Mouse (Mus musculus): ENCODE measurements at regions not wholly inside any gene's neighbourhood (a gene's known extent, or its start where the extent isn't known, plus 50 kb on each side); places are given as distances from the start of the nearest gene placed in this dataset.

- no peak for DNase-seq (ENCODE audit: low spot score in 2 of 2)
Observed at GRCm38 (mm10) chr12:29192391-29192790, 335.8 kb upstream of the Myt1l start.

DNA sequence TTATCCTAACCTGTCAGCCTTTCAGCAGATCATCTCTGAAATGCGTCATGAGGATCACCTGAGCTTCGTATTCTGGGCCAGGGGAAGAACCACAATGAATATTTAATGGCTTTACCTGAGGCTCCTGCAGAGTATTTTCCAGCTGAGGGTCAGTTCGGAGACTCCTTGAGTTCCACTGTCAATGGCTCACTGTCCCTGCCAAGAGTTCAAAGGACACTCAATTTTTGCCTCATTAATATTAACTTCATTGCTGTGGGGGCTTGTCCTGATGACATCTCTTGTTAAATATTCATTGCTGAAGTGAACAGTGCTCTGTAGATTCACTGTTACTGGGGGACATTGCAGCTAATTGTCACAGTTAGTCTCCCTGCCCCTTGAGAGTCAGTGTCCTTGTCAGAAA is 316.2 kb upstream of the Myt1l start:
- DNase-seq (ENCODE audit: low spot score in 2 of 2): no peak

- DNase-seq (ENCODE audit: low spot score in 2 of 2): no peak
Observed at GRCm38 (mm10) chr12:29213625-29214024, 314.6 kb upstream of the Myt1l start.

DNA sequence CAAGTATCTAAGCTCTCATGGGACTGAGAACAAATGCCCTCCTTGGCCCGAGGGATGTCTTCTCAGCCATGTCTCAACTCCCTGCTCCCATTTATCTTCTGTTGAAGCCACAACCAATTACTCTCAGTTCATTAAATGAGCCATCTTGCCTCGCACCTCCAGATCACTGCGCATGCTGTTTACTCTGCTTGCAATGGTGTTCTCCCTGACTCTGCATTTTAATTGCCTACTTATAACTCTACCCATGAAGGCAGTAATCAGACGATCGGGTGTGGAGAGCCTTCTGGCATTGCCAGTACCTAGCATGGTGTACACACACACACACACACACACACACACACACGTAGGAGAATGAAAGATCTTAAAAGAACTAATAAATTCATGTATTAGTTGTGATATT is 306.1 kb upstream of the Myt1l start:
- no peak for DNase-seq (ENCODE audit: low spot score in 2 of 2)

DNA sequence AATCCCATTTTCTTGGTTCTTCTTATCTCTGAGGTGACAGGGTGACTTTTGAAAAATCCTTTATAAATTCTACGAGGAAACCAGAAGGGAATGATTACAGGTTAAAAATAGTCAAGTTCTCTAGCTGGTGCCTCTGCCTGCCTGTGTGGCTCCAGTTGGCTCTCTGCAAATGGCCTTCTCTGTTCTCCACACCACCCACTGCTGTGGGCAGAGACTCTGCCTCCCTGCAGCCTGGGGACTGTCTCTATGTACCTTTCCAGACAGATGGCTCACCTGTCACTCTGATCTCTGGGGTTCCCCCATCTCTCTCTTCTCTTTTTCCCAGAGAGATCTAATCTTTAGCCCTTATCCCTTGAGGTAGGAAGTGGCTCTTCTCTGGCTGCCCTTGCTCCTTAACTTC is 302.2 kb upstream of the Myt1l start:
- DNase-seq (ENCODE audit: low spot score in 2 of 2): peak in 1 of 2 experiments; percentile 41

GRCm38 (mm10) chr12:29232492-29233447 is 295.4 kb upstream of the Myt1l start:
- DNase-seq (ENCODE audit: low spot score in 2 of 2): peak in 1 of 2 experiments; percentile 25

DNA sequence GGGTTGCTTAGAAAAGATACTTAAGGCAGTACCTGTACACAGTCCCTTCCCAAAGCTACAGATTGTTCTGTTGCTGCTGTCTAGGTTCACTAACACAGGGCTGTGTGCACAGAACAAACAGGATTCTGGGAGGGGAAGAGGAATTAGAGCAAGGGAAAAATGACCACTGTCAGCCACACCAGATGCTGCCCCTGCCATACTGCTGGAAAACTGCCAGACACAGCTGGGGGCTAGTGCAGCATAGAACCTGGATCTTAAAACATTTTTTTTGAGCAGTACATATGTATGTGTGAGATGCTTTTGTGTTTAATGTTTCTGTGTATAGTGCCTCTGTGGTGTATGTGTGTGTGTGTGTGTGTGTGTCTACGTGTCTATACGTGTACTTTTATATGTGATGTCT is 291.7 kb upstream of the Myt1l start:
- DNase-seq (ENCODE audit: low spot score in 2 of 2): no peak

- DNase-seq (ENCODE audit: low spot score in 2 of 2): no peak
Observed at GRCm38 (mm10) chr12:29237516-29237915, 290.7 kb upstream of the Myt1l start.

DNA sequence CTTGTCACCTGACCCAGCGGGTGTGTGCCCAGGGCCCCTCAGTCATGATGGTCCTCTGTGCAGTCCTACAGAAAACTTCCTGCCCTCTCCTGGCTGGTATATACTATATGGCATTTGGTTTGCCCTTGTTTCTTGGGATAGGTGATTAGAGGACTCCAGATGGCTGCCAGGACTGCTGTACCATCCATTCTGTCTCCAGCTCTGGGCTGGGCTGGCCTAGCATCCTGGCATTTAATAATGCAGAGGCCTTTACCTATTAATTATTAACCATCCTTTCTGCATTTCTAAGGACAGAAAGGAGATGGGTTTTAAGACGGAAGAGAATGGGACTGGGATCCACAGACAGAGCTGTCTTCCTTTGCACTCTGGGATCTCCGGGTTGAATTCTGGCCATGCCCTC is 288.7 kb upstream of the Myt1l start:
- DNase-seq (ENCODE audit: low spot score in 2 of 2): no peak

DNA sequence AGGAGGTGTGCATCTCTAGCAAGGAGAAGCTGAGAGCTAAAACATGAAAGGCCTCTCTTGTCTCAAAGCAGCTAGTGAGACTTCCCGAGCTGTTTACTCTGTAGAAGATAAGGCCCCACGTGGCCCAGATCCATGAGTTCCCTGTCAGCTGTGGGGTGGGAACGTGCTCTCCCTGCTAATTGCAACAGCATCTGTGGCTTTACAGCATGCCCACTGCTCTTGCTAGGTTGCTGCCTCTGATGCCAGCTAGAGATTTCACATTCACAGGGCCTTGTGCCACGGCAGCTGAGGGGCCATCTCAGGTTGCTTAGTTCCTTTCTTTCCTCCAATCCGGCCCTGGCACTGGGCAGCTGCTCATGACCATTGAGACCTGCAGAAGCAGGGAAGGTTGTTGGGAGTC is 288.2 kb upstream of the Myt1l start:
- DNase-seq (ENCODE audit: low spot score in 2 of 2): peak; percentile 37 to 53

DNA sequence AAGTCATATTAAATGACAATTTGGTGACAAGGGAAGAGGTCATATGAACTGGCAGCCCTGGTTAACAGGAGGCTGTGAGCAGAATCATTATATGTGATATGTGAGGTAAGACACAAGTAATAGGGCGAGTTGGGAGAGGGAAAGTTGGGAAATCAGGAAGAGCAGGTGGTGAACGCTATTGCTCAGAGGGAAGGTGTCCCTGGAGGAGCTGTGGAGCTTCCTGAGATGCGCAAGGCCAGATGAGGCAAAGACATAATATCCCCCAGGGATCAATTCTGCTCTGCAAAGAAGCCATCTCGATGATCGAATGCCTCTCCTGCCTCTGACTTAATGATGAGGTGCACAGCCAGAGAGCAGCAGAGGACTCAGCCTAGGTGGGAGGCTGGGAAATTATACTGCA is 285.1 kb upstream of the Myt1l start:
- no peak for DNase-seq (ENCODE audit: low spot score in 2 of 2)

- DNase-seq (ENCODE audit: low spot score in 2 of 2): no peak
Observed at GRCm38 (mm10) chr12:29246041-29246440, 282.1 kb upstream of the Myt1l start.

DNA sequence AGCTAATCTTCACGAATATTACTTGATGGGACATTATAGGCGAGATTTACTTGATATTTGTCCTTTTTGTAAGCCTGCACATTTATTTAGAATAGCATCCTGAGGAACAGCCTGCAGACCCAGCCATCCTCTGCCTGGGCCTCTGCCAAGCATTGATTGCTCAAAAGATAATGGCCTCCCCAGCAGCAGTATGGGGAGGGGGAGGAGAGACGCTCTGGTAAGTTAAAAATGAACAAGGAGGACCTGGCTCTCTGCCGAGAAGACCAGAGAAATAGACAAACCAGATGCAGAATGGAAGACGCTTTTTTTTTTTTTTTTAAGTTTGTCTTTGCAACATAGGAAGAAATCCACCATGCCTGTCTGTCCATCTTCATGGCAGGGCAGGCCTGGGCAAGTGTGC is 280.8 kb upstream of the Myt1l start:
- DNase-seq (ENCODE audit: low spot score in 2 of 2): peak; percentile 33 to 55

GRCm38 (mm10) chr12:29248459-29248858 is 279.7 kb upstream of the Myt1l start:
- no peak for DNase-seq (ENCODE audit: low spot score in 2 of 2)

DNA sequence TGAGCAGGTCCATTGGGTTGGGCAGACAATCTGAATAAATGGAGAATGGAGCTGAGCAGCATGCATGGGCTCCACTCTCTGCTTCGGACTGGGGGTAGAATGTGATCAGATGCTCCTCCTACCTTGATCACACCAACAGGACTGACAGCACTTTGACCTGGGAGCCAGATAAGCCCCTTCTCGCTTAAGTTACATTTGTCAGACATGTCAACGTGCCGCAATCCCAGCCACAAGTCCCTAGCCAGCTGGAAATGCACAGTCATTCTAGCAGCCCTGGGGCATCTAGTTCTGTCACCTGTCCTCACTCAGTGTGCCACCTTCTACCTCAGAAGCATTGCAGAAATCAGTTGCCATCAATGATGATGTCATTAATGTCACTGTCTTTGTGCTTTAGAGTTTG is 272.1 kb upstream of the Myt1l start:
- no peak for DNase-seq (ENCODE audit: low spot score in 2 of 2)

DNA sequence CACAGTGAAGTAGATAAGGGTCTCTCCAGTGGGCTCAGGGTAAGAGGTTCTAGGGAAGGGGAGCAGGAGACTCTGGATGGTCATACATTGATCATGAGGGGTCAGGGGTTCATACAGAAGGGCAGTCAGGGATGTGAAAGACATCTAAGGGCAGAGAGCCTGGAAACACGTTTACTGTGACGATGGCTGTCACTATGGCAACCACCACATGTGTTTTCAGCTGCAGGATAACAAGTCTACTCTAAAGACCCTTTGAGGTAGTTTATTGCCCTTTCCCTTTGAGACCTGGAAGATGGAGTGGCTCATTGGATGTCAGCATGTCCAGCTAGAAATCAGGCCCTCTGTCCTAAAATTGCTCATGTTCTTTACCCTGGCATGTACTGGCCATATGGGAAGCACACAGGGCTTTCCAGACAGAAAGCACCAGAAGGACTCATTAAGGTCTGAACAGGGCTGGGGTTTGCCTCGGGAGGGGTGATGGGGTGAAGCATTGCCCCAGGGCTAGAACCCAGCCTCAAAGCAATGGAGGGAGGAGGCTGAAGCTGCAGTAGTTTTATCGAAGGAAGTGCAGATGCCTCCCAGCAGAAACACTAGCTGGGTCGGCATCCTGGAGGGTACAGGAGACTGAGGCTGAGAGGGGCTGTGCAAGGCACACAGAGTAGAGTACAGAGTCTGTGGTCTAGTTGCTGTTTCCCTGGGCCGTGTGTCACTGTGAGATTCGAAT is 271.0 kb upstream of the Myt1l start:
- no peak for DNase-seq (ENCODE audit: low spot score in 2 of 2)

GRCm38 (mm10) chr12:29257735-29258547 is 270.2 kb upstream of the Myt1l start:
- DNase-seq (ENCODE audit: low spot score in 2 of 2): peak in 1 of 2 experiments; percentile 41

- DNase-seq (ENCODE audit: low spot score in 2 of 2): no peak
Observed at GRCm38 (mm10) chr12:29258548-29258874, 269.7 kb upstream of the Myt1l start.

DNA sequence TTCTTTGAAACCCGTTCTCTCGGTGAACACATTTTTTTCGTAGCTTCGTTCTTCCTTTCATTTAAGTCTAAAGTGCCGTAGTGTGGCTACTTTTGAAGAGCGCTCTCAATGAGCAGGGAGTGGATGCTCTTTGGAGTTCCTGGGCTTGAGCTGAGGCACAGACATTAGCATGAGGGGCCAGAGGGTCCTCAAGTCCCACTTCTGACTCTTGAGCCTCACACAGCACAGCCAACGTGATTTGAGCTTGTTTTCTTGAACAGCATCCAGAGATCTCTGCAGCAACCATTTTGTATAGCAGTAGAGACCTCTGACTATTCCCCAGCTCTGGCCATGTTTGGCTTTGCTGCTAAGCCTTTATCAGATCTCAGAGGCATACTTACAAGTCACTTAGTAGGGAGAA is 269.2 kb upstream of the Myt1l start:
- DNase-seq (ENCODE audit: low spot score in 2 of 2): no peak

DNA sequence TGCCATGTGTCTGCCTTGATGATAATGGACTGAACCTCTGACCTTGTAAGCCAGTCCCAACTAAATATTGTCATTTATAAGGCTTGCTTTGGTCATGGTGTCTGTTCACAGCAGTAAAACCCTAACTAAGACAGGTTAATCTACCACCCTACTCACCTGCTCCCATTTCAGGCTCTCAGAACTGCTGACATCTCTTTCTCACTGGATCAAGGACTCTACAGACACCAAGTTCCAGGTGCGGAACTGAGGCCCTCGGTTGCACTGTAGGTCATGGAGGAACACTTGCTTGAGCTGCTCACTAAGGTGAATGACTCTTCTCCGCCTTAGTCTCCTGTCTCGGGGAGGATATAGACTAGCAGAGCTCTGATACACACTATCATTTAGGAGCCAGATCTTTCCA is 254.0 kb upstream of the Myt1l start:
- no peak for DNase-seq (ENCODE audit: low spot score in 2 of 2)

- no peak for DNase-seq (ENCODE audit: low spot score in 2 of 2)
Observed at GRCm38 (mm10) chr12:29275676-29276075, 252.5 kb upstream of the Myt1l start.

DNA sequence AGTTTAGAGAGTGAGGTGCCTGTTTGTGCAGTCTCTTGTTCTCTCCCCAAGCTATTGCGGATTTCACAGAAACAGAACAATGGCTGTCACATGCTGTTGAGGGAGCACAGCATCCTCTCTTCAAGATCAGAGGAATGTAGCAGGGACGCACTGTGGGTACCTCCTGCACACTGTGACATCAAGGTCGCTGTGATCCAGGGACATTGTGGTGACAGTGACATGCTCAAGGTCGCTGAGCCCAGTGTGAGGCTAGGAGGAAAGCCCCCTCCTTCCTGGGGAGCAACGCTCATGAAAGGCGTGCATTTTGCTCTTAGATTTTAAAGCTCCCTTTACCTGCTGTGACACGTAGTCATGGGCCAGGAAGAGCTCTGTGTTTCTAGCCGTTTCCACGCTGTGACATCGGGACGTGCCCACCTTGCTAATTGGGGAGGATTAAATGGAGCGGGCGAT is 248.5 kb upstream of the Myt1l start:
- no peak for DNase-seq (ENCODE audit: low spot score in 2 of 2)

All from left cerebral cortex, adult 9 months (tissue).